Mouse (Mus musculus): ENCODE measurements at regions not wholly inside any gene's neighbourhood (a gene's known extent, or its start where the extent isn't known, plus 50 kb on each side); places are given as distances from the start of the nearest gene placed in this dataset.

DNA sequence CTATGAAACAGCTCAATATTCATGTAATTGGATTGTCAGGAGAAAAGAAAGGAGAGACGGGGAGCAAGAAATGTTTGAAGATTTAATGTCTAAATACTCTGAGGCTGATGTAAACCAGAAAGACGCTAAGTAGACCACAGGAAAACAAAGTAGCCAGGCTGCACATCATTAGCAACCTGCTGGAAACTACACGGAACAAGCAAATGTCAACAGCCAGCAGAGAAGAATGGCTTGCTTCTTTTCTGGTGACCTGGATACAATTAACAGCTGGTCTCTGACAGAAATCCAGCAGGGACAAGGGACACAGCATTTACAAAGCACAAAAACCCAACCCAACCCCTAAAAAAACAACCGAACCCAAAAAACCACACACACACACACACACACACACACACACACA, 413.6 kb downstream of the Glrx3 start:
- intact Hi-C loops (cut with DNase I), result no loop called here
- Histone ChIP-seq H3K4me3 (no peak overlapping the region), H3K79me2 (replicated peaks; ENCODE audit: control insufficient read depth, insufficient read depth, low read length) (no peaks in the 10 kb centered on the region), H3K4me1 (ENCODE audit: control insufficient read depth, insufficient read depth, low read length) (no peaks in the 10 kb centered on the region), H3K9ac (ENCODE audit: low read depth, low read length) (no peak overlapping the region), H3K36me3 (ENCODE audit: control insufficient read depth, insufficient read depth, low read length) (no peaks in the 10 kb centered on the region), H3K27me3 (ENCODE audit: control insufficient read depth, insufficient read depth, low read length) (no peaks in the 10 kb centered on the region), H3K27ac (no peak overlapping the region)
- 50% methylated on average over 4 of the region's 4 CpGs for WGBS
- no peak for TF ChIP-seq POLR2A (IDR thresholded peaks at IDR 0.05; ENCODE audit: insufficient read depth, low read depth, low read length)
- TF ChIP-seq EP300 (IDR thresholded peaks at IDR 0.05; ENCODE audit: insufficient read depth, low read depth, low read length), result no peak
- no peak for TF ChIP-seq CTCF (IDR thresholded peaks at IDR 0.05)
- DNase-seq, result no peak

DNA sequence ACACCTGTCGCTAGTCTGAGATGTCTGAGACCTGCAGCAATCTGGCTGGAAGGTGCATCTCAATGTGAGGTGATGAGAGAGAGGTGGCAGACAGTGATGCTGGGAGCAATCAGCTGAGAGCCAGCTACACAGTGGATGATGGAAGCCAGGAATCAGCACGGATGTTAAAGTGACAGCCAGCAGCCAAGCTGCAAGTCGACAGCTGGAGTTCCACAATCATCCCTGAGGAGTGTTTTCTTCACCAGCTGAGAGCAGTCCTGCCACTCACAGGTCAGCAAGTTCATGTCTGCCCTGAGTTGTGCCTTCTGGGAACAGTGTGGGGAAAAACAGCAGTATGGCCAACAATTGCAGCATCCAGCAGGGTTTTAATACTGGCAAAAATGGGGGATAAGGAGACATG, 422.3 kb downstream of the Glrx3 start:
- 28% methylated on average over 3 of the region's 3 CpGs for WGBS
- peak in 1 of 2 experiments; percentile 4 for DNase-seq
- TF ChIP-seq EP300 (IDR thresholded peaks at IDR 0.05; ENCODE audit: insufficient read depth, low read depth, low read length), result no peak
- TF ChIP-seq CTCF (IDR thresholded peaks at IDR 0.05), result no peak
- no peak for TF ChIP-seq POLR2A (IDR thresholded peaks at IDR 0.05; ENCODE audit: insufficient read depth, low read depth, low read length)

GRCm38 (mm10) chr7:137860520-137860919, 423.1 kb downstream of the Glrx3 start:
- 69% methylated on average over 8 of the region's 8 CpGs for WGBS
- Histone ChIP-seq H3K27ac (no peak overlapping the region), H3K79me2 (replicated peaks; ENCODE audit: control insufficient read depth, insufficient read depth, low read length) (no peaks in the 10 kb centered on the region), H3K4me3 (no peak overlapping the region), H3K27me3 (ENCODE audit: control insufficient read depth, insufficient read depth, low read length) (no peaks in the 10 kb centered on the region), H3K9ac (ENCODE audit: low read depth, low read length) (no peak overlapping the region), H3K36me3 (ENCODE audit: control insufficient read depth, insufficient read depth, low read length) (no peaks in the 10 kb centered on the region), H3K4me1 (ENCODE audit: control insufficient read depth, insufficient read depth, low read length) (no peaks in the 10 kb centered on the region)
- intact Hi-C loops (cut with DNase I), result no loop called here
- TF ChIP-seq CTCF (IDR thresholded peaks at IDR 0.05) (no peak), POLR2A (IDR thresholded peaks at IDR 0.05; ENCODE audit: insufficient read depth, low read depth, low read length) (no peak), EP300 (IDR thresholded peaks at IDR 0.05; ENCODE audit: insufficient read depth, low read depth, low read length) (no peak)
- no peak for DNase-seq

More for the DNA sequence above, 422.3 kb downstream of the Glrx3 start:
- Histone ChIP-seq H3K9ac (ENCODE audit: low read depth, low read length) (no peak overlapping the region), H3K27me3 (ENCODE audit: control insufficient read depth, insufficient read depth, low read length) (no peaks in the 10 kb centered on the region), H3K36me3 (ENCODE audit: control insufficient read depth, insufficient read depth, low read length) (no peaks in the 10 kb centered on the region), H3K4me3 (no peak overlapping the region), H3K27ac (no peak overlapping the region), H3K4me1 (ENCODE audit: control insufficient read depth, insufficient read depth, low read length) (no peaks in the 10 kb centered on the region), H3K79me2 (replicated peaks; ENCODE audit: control insufficient read depth, insufficient read depth, low read length) (no peaks in the 10 kb centered on the region)
- intact Hi-C loops (cut with DNase I), result no loop called here

DNA sequence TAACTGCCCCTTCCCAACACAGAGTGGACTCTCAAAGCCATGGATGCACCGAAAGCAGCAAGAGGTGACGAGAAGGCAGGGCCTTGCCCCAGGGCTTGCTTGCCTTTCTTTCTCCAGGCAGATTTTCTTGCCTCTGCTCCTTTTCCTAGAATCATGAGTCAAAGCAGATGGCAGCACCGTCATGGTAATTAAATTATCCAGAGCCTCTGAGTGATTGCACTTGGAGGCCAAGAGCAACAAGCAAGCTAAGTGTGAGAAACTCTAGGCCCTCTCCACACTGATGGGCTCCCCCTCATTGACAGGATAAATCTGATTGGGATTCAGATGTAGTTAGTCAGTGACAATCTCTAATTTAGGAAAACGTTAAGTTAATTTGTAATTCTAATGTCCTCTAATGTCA, 427.5 kb downstream of the Glrx3 start:
- H3K4me3 ChIP-seq, result no peak overlapping the region
- 55% methylated on average over 4 of the region's 4 CpGs for WGBS
- H3K36me3 ChIP-seq (ENCODE audit: control insufficient read depth, insufficient read depth, low read length), result no peaks in the 10 kb centered on the region
- H3K4me1 ChIP-seq (ENCODE audit: control insufficient read depth, insufficient read depth, low read length), result no peaks in the 10 kb centered on the region
- intact Hi-C loops (cut with DNase I), result no loop called here
- H3K27me3 ChIP-seq (ENCODE audit: control insufficient read depth, insufficient read depth, low read length), result no peaks in the 10 kb centered on the region
- no peak overlapping the region for H3K9ac ChIP-seq (ENCODE audit: low read depth, low read length)
- TF ChIP-seq EP300 (IDR thresholded peaks at IDR 0.05; ENCODE audit: insufficient read depth, low read depth, low read length) (no peak), CTCF (IDR thresholded peaks at IDR 0.05) (no peak), POLR2A (IDR thresholded peaks at IDR 0.05; ENCODE audit: insufficient read depth, low read depth, low read length) (no peak)
- H3K79me2 ChIP-seq (replicated peaks; ENCODE audit: control insufficient read depth, insufficient read depth, low read length), result no peaks in the 10 kb centered on the region
- no peak overlapping the region for H3K27ac ChIP-seq
- DNase-seq, result no peak

- intact Hi-C loops (cut with DNase I), result no loop called here
- no peak overlapping the region for H3K27ac ChIP-seq
- H3K36me3 ChIP-seq (ENCODE audit: control insufficient read depth, insufficient read depth, low read length), result no peaks in the 10 kb centered on the region
- H3K79me2 ChIP-seq (replicated peaks; ENCODE audit: control insufficient read depth, insufficient read depth, low read length), result no peaks in the 10 kb centered on the region
- no peak for DNase-seq
- H3K9ac ChIP-seq (ENCODE audit: low read depth, low read length), result no peak overlapping the region
- H3K27me3 ChIP-seq (ENCODE audit: control insufficient read depth, insufficient read depth, low read length), result no peaks in the 10 kb centered on the region
- H3K4me1 ChIP-seq (ENCODE audit: control insufficient read depth, insufficient read depth, low read length), result no peaks in the 10 kb centered on the region
- H3K4me3 ChIP-seq, result no peak overlapping the region
- 45% methylated on average over 7 of the region's 7 CpGs for WGBS
- no peak for TF ChIP-seq CTCF (IDR thresholded peaks at IDR 0.05)
- TF ChIP-seq POLR2A (IDR thresholded peaks at IDR 0.05; ENCODE audit: insufficient read depth, low read depth, low read length), result no peak
- TF ChIP-seq EP300 (IDR thresholded peaks at IDR 0.05; ENCODE audit: insufficient read depth, low read depth, low read length), result no peak
Measured at GRCm38 (mm10) chr7:137865457-137865856, 428.0 kb downstream of the Glrx3 start.

GRCm38 (mm10) chr7:137866880-137867279, 429.5 kb downstream of the Glrx3 start:
- H3K9ac ChIP-seq (ENCODE audit: low read depth, low read length), result no peak overlapping the region
- WGBS, result 76% methylated on average over 6 of the region's 6 CpGs
- no peaks in the 10 kb centered on the region for H3K36me3 ChIP-seq (ENCODE audit: control insufficient read depth, insufficient read depth, low read length)
- TF ChIP-seq POLR2A (IDR thresholded peaks at IDR 0.05; ENCODE audit: insufficient read depth, low read depth, low read length), result no peak
- no peak for TF ChIP-seq CTCF (IDR thresholded peaks at IDR 0.05)
- TF ChIP-seq EP300 (IDR thresholded peaks at IDR 0.05; ENCODE audit: insufficient read depth, low read depth, low read length), result no peak
- H3K27ac ChIP-seq, result no peak overlapping the region
- H3K79me2 ChIP-seq (replicated peaks; ENCODE audit: control insufficient read depth, insufficient read depth, low read length), result no peaks in the 10 kb centered on the region
- H3K4me3 ChIP-seq, result no peak overlapping the region
- H3K4me1 ChIP-seq (ENCODE audit: control insufficient read depth, insufficient read depth, low read length), result no peaks in the 10 kb centered on the region
- DNase-seq, result no peak
- H3K27me3 ChIP-seq (ENCODE audit: control insufficient read depth, insufficient read depth, low read length), result no peaks in the 10 kb centered on the region
- intact Hi-C loops (cut with DNase I), result no loop called here

All from heart, adult 2 months (tissue).